Mouse (Mus musculus) myocyte (in vitro differentiated cells): ENCODE results near the gene Mlx.

Experiments
- CEBPB ChIP-seq: IDR thresholded peaks from 2 replicates; pipeline ENCODE4 v1.6.1; 2011; ENCODE audit warnings: mild to moderate bottlenecking, moderate library complexity; ENCODE audit not compliant: poor library complexity, insufficient read depth, severe bottlenecking
- E2F4 ChIP-seq: IDR thresholded peaks from one replicate; pipeline ENCODE4 v1.6.1; 2011; ENCODE audit warnings: mild to moderate bottlenecking, control low read depth, moderate library complexity; ENCODE audit not compliant: insufficient read depth
- MAX ChIP-seq: IDR thresholded peaks from one replicate; pipeline ENCODE4 v1.6.1; 2011; ENCODE audit warnings: low read depth, mild to moderate bottlenecking, control low read depth
- MYOD1 ChIP-seq, 3 experiments: IDR thresholded peaks; one replicate each; pipeline ENCODE4 v1.6.1; 2011; ENCODE audit warnings: control low read depth in 2 of 3, low read depth in 2 of 3, mild to moderate bottlenecking in 2 of 3, moderate library complexity in 1 of 3; ENCODE audit not compliant: insufficient read length in 2 of 3, control insufficient read depth in 1 of 3
- MYOG ChIP-seq, 3 experiments: IDR thresholded peaks; one replicate each; pipeline ENCODE4 v1.6.1; 2011; ENCODE audit warnings: control low read depth in 2 of 3, low read depth in 2 of 3, mild to moderate bottlenecking in 2 of 3; ENCODE audit not compliant: insufficient read length in 2 of 3, control insufficient read depth in 1 of 3, insufficient read depth in 1 of 3
- POLR2A ChIP-seq: IDR thresholded peaks from one replicate; pipeline ENCODE4 v1.6.1; 2011; ENCODE audit warnings: low read depth, mild to moderate bottlenecking, control low read depth, moderate library complexity; ENCODE audit not compliant: insufficient read length
- REST ChIP-seq: IDR thresholded peaks from one replicate; pipeline ENCODE4 v1.6.1; 2011; ENCODE audit warnings: mild to moderate bottlenecking, control low read depth, moderate library complexity; ENCODE audit not compliant: insufficient read depth, insufficient read length
- TCF12 ChIP-seq: IDR thresholded peaks from one replicate; pipeline ENCODE4 v1.6.1; 2011; ENCODE audit warnings: mild to moderate bottlenecking, control low read depth; ENCODE audit not compliant: poor library complexity, insufficient read depth, severe bottlenecking
- USF1 ChIP-seq: IDR thresholded peaks from one replicate; pipeline ENCODE4 v1.6.1; 2011; ENCODE audit warnings: low read depth, mild to moderate bottlenecking, control low read depth, moderate library complexity

DNA sequence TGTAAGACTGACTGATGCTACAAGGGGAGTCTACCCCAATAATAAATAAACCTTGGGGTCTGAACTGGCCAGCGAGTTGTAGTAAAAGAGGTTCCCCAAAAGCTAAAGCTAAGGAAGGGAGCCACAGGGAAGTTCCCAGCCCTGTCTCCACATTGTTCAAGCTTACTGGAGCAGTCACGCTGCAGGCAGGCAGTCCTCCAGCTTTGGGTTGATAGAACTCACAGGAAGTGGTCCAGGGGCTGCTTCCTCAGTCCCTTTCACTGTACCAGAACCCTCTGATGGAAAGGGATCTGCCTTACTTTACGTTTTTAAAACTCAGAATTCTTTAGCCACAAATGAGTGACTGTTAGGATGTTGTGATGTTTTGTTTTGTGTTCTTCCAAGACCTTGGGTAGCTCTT, 39.6 kb upstream of the Mlx start:
- TF ChIP-seq POLR2A: no peak
- no peak for TF ChIP-seq REST
- TF ChIP-seq E2F4: no peak
- TF ChIP-seq MYOG (IDR thresholded peaks at IDR 0.05; ENCODE audit: control insufficient read depth in 1 of 3, insufficient read depth in 1 of 3, insufficient read length in 2 of 3, low read depth in 2 of 3): no peak
- TF ChIP-seq MAX: no peak
- no peak for TF ChIP-seq TCF12
- no peak for TF ChIP-seq USF1
- no peak for TF ChIP-seq MYOD1 (IDR thresholded peaks at IDR 0.05; ENCODE audit: control insufficient read depth in 1 of 3, insufficient read length in 2 of 3, low read depth in 2 of 3)
- no peak for TF ChIP-seq CEBPB
